Mouse (Mus musculus) CH12.LX (cell line): ENCODE measurements around the gene Maea.

Source experiments
- CHD2 ChIP-seq: IDR thresholded peaks from 2 replicates; pipeline ENCODE4 v1.6.1; 2011; ENCODE audit warnings: low read length, improper control_type of control experiment
- CTCF ChIP-seq, 2 experiments: IDR thresholded peaks in 1 of 2; conservative IDR thresholded peaks in 1 of 2; 2 replicates each; pipeline ENCODE4 v1.5.1; 2011 to 2012; ENCODE audit warnings: low read depth in 2 of 2, low read length in 2 of 2, improper control_type of control experiment in 1 of 2, inconsistent platforms in 1 of 2, mild to moderate bottlenecking in 1 of 2, moderate library complexity in 1 of 2
- GABPA ChIP-seq: IDR thresholded peaks from 2 replicates; pipeline ENCODE4 v1.6.1; 2012; ENCODE audit warnings: low read depth, low read length, improper control_type of control experiment, inconsistent platforms; ENCODE audit not compliant: insufficient replicate concordance
- MAX ChIP-seq: IDR thresholded peaks from 2 replicates; pipeline ENCODE4 v1.6.1; 2011; ENCODE audit warnings: low read length, improper control_type of control experiment
- POLR2A ChIP-seq: IDR thresholded peaks from 2 replicates; pipeline ENCODE4 v1.6.1; 2011; ENCODE audit warnings: low read depth, mild to moderate bottlenecking, improper control_type of control experiment, low read length
- RAD21 ChIP-seq: IDR thresholded peaks from 2 replicates; pipeline ENCODE4 v1.6.1; 2011; ENCODE audit warnings: low read depth, mild to moderate bottlenecking, low read length, improper control_type of control experiment, moderate library complexity
- USF1 ChIP-seq: IDR thresholded peaks from 2 replicates; pipeline ENCODE4 v1.6.1; 2014; ENCODE audit warnings: low read depth, mild to moderate bottlenecking, inconsistent platforms, low read length, improper control_type of control experiment
- ZC3H11A ChIP-seq: IDR thresholded peaks from 2 replicates; pipeline ENCODE4 v1.6.1; 2012; ENCODE audit warnings: low read depth, mild to moderate bottlenecking, inconsistent platforms, low read length, improper control_type of control experiment
- ZKSCAN1 ChIP-seq: IDR thresholded peaks from 2 replicates; pipeline ENCODE4 v1.6.1; 2012; ENCODE audit warnings: low read depth, inconsistent platforms, low read length, improper control_type of control experiment, borderline replicate concordance
- ZNF384 ChIP-seq: IDR thresholded peaks from 2 replicates; pipeline ENCODE4 v1.6.1; 2012; ENCODE audit warnings: low read depth, low read length, improper control_type of control experiment, inconsistent platforms

GRCm38 (mm10) chr5:33377801-33378301 lies 42.5 kb downstream of the Maea start:
- TF ChIP-seq CTCF (conservative IDR thresholded peaks at IDR 0.05 in 1 of 2, IDR thresholded peaks at IDR 0.05 in 1 of 2; ENCODE audit: low read depth in 2 of 2, low read length in 2 of 2) (no peak), ZC3H11A (no peak), GABPA (no peak), MAX (no peak; the same call in 1 of the 2 replicates), USF1 (no peak), ZNF384 (no peak), ZKSCAN1 (no peak), POLR2A (no peak), RAD21 (no peak), CHD2 (no peak)
